Mouse (Mus musculus): ENCODE measurements around the gene Olfr784.
"Not testable (repeated sequence)": the region's sequence is repeated elsewhere in the genome, so short reads cannot be mapped to it uniquely, and the experiment has no call there.

The Olfr784 gene

GRCm38 (mm10) chr10:129383783-129384182 lies at the start of gene Olfr784:
TSS of gene Olfr784 (plus strand) at chr10:129384083.
- no peak for DNase-seq (ENCODE audit: low read depth, low spot score)

DNA sequence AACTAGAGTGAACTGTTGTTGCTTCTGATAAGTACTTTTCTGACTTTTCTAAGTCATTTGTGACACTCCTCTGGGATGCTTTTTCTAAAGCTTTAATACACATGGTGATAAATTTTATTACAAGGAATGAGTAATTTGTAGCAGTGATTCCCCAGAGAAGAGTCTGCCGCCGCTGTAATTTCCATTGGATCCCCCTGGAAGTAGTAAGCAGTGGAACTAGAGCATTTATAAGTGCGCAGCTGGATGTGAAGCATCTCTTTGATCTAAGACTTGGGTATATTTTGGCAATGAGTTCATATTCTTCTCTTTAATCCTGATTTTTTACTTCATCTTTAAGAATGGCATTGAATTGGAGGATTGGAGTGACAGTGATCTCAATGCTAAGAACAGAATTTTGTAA lies 35.3 kb upstream of the Olfr784 start, which contains the start of gene Olfr782:
Gene Olfr782, plus strand, starts transcription at position 301 of the 400 bp plus-strand sequence.
- no peak for DNase-seq (ENCODE audit: low read depth, low spot score)

DNA sequence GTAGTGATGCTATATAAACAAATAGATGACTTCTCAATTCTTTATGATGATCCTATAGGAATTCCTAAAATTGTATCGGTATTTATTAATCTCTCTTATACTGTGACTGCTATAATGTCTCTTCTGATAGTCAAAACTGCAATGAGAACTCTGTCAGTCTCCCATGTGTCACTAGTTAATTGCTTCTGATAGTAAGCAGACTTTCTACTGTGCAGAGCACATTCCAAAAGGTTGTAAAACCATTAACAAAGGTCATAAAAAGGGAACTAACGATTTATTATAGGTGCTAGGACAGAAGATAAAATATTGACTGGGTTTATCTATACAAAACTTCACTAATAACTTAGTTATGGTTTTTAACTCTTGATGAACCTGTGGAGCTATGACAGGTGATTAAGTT lies 31.4 kb upstream of the Olfr784 start:
- not testable (repeated sequence) for DNase-seq (ENCODE audit: low read depth, low spot score)

DNA sequence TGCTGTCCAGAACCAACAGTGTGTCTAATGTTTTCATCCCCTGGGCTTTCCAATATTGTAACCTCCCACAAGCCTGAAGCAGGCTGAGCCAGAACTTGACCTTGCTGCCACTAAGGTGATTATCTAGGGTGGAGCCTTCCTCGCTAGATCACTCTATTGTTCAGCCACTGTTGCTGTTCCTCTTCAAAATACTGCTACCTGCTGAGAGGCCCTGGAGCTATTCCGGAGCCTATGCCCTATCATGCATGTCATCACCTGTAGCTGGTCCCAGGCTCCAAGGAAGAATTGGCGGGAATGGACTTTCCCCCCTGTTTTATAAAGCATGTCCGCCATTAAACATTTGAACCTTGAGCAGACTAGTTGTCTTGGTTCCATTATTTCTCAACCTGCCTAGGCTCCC lies 27.4 kb upstream of the Olfr784 start:
- DNase-seq (ENCODE audit: low read depth, low spot score): not testable (repeated sequence)

DNA sequence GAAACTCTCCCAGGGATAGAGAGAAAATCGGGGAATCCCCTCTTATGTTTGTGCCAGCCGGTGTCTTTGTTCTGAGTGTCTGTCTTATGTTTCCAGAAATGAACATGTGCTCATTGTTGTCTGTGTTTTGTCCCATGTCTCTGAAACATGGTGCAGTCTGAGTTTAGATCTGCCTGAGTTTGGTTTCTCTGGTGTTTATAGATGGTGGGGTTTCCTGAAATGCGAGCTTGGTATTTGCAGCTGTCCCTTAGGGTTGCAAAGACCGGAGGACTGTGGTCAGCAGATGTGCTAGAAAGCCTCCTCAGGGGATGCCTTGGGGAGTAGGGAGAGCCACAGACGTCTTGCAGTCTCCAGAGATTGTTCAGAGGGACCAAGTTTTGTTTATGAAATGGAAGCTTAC lies 26.6 kb upstream of the Olfr784 start:
- no peak for DNase-seq (ENCODE audit: low read depth, low spot score)

DNA sequence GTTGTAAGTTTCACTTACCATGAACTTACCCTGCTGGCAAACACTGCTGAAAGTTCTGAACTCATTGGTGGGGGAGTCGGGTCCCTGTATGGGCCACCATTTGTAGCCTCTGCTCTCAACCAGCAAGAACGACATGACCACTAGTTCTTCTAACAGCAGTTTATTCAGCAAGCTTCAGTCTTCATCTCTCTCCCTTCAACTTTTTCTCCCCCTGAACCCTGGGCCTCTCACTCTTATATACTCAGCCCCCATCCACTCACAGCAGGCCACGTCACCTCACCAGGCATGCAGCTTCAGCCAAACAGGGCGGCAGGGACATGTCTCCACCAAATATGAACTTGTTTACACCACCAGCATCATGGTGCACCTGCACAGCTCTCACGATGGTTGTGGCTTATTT lies 9.8 kb upstream of the Olfr784 start:
- DNase-seq (ENCODE audit: low read depth, low spot score): not testable (repeated sequence)

DNA sequence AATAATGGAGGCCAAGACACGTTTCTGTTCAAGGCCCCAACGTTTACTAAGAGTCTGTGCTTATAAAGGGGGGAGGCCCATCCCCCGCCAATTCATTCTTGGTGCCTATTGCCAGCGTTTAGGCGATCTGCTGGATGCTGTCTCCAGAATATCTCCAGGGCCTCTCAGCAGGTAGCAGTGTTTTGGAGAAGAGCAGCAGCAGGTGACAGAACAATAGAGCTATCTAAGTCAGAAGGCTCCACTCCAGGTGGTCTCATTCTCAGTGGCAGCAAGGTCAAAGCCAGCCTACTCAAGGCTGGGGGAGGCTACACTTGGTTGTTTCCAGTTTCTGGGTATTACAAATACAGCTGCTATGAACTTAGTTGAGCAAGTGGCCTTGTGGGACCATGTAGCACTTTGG lies 17.0 kb downstream of the Olfr784 start:
- DNase-seq (ENCODE audit: low read depth, low spot score): no peak

GRCm38 (mm10) chr10:129405126-129405525 lies 21.2 kb downstream of the Olfr784 start, which contains the start of gene Olfr785:
TSS of gene Olfr785 (plus strand) at chr10:129405426.
- DNase-seq (ENCODE audit: low read depth, low spot score): no peak

DNA sequence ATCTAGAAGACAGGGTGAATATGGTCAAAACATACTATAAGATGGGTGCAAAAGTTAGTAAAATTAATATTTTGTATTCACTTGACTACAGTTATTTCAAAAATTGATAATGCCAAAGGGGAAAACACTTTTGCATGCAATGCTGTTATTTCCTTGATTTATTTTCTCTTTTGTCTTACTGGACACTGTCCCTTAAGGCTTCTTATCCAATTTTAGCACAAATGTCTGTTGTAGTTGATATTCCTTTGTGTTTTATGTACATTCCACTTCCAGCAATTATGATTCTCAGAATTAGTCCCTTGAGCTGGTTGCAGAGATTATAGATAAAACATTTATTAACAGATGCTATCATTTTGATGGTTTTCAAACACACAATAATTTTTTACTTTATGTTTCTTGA lies 43.1 kb downstream of the Olfr784 start, which contains the start of gene Olfr786:
Gene Olfr786, plus strand, starts transcription at position 301 of the 400 bp plus-strand sequence.
- no peak for DNase-seq (ENCODE audit: low read depth, low spot score)

Data from skeletal muscle tissue, adult 2 months (tissue).